Mouse (Mus musculus) bone marrow macrophage, adult 2 months (primary cell): ENCODE results near the gene Ankrd54.

ENCODE experiments used
- CTCF ChIP-seq: IDR thresholded peaks from 2 replicates; pipeline ENCODE4 v1.5.1; 2012; ENCODE audit warnings: low read depth, mild to moderate bottlenecking, low read length, moderate library complexity
- POLR2A ChIP-seq: IDR thresholded peaks from 2 replicates; pipeline ENCODE4 v1.6.1; 2012; ENCODE audit warnings: mild to moderate bottlenecking, low read depth, low read length, borderline replicate concordance

GRCm38 (mm10) chr15:79097135-79097534 lies 34.4 kb upstream of the Ankrd54 start:
- TF ChIP-seq CTCF (no peak), POLR2A (no peak)
